Mouse (Mus musculus): ENCODE data around the gene Cdh16.

Cdh16 gene

DNA sequence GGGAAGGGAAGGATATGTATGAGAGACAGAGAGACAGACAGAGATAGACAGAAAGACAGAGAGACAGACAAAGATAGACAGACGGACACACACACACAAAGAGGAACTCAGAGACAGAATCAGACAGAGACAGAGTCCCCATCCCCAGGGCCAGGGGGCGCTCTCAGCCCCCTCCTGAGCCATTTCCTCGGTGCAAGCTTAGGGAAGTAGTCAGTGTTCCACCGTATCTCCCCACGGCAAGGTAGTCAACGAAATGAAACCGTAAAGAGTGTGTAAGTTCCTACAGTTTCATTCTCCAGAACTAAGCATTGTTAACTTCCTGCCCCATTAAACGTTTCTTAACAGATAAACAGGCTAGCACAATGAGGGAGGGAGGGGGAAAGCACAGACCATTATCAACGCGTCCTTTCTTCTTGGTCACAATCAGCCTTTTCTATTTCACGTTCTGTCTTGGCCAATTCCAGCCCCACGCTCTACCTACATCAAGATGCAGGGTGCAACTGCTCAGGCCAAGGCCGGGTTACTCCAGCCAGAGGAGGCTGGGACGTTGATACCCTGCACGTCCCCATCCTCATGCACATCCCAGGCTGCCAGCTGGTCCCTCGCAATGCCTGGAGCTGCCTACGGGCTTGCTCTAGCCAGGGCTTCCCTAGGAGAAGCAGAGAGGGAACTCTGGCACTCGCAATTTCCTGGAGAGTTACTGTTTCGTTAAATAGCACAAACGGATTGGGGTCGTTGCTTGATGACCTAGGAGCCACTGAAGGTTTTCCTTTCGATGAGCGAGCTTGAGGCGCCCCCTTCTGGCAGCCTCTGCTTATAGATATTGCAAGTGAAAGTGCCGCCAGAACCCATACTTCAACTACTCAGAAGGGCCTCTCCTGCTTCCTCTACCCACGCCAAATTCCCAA, 53.5 kb downstream of the Cdh16 start:
- peak; percentile 75 for DNase-seq (ENCODE audit: low spot score)

DNA sequence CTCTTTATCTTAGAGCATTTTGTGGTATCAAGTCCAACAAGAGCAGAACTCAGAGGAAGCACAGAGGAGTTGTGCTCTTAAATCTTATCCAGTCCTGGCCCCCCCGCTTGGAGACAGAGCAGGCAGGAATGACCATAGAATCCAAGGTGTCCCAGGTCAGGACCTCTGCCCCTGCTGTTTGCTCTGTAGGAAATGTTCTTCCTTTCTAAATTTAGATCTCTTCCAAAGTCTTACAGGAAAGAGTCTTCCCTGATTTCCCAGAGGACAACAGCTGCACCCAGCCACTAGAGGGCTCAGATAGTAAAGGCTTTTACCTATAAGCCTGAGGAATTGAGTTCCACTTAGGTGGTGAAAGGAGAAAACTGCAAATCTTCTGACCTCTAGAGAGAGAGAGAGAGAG, 54.6 kb downstream of the Cdh16 start:
- DNase-seq (ENCODE audit: low spot score) = no peak

DNA sequence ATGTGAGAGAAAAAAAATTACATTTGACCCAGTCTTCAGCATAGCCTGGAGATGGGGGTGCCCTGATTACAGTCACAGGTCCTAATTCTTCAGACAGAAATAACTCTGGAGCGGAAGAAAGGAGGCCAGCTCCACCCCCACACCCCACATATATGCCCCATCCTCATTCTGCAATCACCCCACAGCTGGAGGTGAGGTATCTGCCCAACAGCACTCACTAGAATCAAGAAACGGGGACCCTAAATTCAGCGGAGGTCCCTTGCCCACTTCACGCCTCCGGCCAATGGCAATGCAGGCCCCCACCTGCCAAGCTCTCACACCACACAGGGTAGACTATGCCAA, 58.8 kb downstream of the Cdh16 start:
- no peak for DNase-seq (ENCODE audit: low spot score)

DNA sequence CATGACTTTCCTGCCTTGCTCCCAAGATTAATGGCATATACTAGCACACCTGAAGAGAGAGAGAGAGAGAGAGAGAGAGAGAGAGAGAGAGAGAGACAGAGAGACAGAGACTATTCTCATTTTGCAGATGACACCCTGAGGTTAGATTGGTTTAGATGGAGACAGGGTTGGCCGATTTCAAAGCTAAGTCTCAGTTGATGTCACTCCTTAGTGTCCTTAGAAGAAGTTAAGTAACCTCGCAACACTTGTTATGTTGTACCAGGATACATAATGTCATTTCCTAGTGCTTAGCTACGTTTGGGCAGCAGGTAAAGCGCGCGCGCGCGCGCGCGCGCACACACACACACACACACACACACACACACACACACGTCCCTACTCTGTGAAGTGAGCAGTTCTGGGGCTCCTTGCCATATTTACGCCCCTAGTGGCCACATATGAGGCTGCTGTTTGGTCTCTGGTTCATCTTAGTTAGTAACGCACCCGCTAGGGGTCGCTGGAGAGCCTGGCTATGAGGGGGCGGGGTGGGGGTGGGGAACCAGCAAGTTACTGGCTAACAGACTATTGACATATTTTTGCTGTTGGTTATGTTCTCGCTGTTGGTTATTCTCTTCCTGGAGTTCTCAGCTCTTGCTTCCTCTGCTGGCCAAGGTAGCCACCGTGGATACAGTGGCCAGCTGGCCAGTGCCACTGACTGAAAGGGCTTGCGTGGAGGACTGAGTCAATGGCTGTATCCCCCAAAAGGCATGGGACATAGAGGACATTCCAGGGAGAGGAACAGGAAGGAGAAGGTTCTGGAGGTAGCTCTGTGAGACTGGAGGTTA, 59.4 kb downstream of the Cdh16 start:
- peak; percentile 75 for DNase-seq (ENCODE audit: low spot score)

DNA sequence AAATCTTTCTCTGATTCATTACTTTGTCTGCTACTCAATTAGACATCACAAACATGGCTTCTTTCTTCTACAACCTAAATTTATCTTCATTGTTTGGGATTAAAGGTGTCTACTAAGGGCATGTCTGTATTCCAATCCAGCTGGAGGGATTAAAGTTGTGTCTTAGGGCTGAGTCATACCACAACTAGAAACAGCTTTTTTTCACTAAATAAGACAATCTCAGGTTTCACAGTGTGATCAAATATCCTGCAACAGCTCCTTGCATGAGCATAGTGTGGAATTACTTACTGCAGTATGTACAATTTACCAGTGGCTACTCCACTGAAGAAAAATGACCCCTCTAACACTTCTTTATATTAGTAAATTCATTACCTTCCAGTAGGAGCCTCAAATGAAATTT, 63.5 kb downstream of the Cdh16 start:
- DNase-seq (ENCODE audit: low spot score) = no peak

DNA sequence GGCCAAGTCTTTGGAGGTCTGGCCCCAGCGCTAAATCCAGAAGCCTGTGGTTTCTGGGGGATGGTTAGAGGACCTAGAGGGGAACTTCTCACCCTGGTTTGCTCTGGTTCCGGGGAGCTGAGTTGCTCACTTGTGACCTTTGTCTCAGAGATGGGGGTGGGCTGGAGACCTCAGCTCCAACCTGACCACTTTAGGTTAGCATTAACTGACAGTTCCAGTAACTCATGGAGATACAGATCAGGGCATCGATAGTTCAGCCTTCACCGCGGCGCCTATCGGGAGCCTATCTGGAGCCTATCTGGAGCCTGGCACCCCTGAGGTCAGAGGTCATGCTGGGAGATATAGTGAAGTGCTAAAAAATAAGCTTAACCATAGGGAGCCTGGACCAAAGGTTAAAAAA, 67.0 kb downstream of the Cdh16 start:
- no peak for DNase-seq (ENCODE audit: low spot score)

DNA sequence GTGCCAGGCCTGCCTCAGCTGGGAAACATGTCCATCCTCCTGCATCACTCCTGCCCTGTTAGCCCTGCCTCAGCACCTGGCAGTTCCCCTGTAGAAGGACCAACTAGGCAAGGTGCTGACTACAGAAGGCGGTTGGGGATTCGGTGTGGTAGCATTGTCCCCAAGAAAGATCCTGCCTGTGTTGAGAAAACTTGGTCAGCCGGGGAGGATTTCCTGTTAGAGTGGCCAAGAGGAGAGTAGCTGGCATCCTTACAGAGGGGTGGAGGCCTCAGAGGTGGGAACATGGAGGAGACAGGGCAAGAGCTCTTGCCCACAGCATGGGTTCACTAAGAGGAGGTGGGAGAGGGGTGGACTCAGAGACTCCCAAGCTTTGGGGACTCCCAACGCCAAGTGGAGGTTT, 69.0 kb downstream of the Cdh16 start:
- no peak for DNase-seq (ENCODE audit: low spot score)
